Mouse (Mus musculus): ENCODE data around the gene Ankrd13b. TPM values are rescaled to one million over a fixed set of nuclear protein-coding genes. Genes with fewer than 3 reads are reported as not detected.

Gene Ankrd13b
- polyA plus RNA-seq, 1 experiment = 11.8 TPM

DNA sequence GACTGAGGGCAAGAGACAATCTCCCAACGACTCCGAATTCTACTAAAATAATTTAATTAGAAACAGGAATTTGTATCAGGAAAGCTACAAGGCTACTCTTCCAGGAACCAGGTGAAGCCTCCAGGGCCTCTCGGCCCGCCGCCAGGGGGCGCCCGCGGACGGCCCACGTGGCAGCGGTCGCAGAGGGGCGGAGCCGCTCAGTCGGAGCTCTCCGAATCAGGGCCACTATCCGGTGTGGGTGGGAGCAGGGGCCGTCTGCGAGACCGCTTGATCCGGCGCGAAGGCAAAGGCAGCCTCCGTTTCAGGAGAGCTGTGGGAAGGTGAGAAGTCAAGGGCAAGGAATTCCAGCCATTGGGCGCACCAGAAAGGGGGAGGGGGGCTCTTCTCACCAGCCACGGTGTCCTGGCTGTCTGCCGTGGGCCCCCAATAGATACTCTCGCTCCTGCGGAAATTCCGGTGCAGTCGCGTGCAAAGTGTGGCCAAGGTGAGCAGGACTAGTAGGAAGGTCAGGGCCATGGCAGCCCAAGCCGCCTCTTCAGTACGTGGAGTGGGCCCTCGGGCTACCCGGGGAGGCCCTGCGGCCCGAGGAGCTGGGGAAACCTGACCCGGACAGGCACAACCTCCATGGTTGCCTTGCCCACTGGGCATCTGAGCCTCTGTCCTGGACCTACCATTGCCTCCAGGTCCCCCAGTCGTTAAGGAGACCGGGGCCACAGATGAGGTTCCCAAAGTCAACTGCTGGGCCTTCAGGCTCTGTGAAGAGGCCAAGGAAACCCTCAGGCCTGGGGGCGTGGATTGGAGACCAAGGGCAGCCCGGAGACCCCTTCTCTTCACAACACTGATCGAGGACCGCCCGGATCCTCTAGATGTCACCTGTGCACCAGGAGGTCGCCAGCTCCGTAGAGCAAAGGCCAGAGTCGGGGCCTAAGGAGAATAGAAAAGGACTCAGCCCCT is 18.9 kb upstream of the Ankrd13b start:
- DNase-seq (ENCODE audit: low read depth) = no peak

DNA sequence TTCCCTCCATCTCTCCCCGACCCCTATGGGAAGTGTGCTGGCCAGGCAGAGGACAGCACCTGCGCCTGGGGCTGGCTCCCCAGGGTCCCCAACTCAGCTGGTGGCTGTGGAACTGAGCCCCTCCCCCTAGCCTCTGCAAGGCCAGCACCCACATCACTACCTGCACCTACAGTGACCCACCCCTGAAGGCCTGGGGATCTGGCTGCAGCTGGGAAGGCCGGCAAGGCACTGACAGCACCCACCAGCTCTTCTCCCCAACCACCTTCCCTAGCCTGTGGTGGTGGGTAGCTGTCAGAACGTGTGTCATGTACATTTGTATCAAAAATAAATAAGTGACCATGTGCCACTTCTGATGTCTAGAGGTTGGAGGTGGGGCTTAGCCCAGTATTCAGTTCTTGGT is 17.9 kb upstream of the Ankrd13b start:
- no peak for DNase-seq (ENCODE audit: low read depth)

DNA sequence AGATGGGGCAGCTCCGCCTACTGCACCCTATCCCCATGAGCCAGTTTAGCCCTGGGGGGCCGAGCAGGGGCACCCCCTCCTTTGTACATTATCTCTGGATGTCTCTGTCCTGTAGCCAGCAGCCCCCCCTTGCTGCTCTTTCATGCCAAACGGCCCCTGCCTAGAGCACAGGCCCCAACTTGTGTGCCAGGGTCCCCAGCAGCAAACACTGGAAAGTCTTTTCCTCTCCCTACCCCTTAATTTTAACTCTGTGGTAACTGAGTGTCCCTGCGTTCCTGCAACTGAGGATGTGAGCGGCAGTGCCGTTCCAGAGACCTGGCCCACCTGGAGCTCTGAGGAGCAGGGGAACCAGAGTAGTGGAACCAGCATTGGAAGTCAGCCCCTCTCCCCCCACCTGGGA is 17.5 kb upstream of the Ankrd13b start:
- no peak for DNase-seq (ENCODE audit: low read depth)

DNA sequence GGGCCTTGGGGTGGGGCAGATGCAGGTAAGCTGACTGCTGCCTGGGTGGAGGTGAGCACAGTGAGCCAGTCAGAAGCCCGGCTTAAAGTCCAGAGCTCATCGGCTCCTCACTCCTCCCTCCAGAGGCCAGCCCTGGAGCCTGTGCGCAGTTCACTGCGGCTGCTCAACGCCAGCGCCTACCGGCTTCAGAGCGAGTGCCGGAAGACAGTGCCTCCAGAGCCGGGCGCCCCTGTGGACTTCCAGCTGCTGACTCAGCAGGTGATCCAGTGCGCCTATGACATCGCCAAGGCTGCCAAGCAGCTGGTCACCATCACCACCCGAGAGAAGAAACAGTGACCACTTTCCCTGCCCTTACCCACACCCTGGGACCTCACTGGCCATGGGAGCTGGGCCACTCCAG is 16.8 kb upstream of the Ankrd13b start:
- no peak for DNase-seq (ENCODE audit: low read depth)

DNA sequence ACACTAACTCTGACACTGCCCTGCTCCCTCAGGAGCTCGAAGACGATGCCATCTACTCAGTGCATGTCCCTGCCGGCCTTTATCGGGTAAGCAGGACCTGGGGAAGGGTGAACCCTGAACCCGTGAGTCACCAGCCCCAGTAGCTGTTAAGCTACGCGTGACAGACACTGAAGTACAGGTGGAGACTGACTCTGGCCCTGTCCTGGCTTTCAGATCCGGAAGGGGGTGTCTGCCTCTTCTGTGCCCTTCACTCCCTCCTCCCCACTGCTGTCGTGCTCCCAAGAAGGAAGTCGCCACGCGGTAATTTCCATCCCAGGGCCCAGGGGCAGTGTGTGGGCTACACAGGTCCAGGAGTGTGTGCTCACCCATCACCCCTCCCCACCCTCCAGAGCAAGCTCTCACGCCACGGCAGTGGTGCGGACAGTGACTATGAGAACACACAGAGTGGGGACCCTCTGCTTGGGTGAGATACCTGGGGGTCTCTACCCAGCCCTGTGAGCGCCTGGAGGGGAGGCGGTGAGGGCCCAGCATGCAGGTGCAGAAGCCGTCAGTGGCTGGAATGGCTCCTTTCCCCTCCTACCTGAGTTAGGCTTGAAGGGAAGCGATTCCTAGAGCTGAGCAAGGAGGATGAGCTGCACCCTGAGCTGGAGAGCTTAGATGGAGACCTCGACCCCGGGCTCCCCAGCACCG is 16.0 kb upstream of the Ankrd13b start:
- no peak for DNase-seq (ENCODE audit: low read depth)

DNA sequence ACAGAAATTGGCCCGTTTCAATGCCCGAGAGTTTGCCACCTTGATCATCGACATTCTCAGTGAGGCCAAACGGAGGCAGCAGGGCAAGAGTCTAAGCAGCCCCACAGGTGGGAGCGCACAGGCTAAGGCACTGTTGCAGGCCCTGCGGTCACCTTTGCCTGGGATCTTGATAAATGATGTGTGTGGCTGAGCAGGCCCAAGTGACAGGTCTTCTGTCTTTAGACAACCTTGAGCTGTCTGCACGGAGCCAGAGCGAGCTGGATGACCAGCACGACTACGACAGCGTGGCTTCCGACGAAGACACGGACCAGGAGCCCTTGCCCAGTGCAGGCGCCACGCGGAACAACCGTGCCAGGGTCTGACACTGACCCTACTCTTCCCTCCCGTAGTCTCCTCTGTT is 14.9 kb upstream of the Ankrd13b start:
- DNase-seq (ENCODE audit: low read depth) = no peak

DNA sequence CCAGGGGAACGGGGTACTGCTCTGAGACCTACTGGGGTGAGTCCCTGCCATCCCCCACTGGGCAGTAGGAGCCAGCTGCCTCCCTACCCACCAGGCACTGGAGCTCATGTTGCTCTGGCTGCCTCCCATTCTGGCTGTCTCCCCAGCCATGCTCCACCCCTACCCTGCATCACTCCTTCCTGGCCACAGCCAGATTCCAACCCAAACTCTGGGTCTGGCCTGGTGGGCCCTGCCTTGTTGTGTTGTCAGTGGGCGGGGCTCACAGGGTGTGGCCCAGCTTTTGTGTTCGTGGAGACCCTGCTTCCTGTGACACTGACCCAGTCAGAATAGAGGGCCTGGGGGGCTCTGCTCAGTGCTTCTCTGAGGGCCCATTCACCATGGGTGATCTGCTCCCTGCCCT is 14.0 kb upstream of the Ankrd13b start:
- no peak for DNase-seq (ENCODE audit: low read depth)

DNA sequence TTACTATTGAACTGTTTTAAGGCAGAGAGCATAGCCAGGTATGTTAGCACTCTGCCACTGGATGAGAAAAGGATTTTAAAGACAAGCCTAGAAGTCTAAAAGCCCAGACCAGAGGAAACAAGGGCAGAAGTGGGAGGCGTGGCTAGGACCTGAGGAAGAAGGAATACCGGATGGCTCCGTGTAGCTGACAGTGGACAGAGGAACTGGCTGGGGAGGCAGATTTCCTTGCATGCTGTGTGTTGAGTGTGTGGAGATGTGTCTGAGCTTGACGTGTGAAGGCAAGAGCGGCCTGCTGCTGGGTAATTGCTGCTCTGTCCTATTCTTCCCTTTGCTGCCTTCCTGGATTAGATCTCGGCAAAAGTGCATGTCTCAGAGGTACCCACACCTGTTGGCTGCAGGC is 13.0 kb upstream of the Ankrd13b start:
- no peak for DNase-seq (ENCODE audit: low read depth)

DNA sequence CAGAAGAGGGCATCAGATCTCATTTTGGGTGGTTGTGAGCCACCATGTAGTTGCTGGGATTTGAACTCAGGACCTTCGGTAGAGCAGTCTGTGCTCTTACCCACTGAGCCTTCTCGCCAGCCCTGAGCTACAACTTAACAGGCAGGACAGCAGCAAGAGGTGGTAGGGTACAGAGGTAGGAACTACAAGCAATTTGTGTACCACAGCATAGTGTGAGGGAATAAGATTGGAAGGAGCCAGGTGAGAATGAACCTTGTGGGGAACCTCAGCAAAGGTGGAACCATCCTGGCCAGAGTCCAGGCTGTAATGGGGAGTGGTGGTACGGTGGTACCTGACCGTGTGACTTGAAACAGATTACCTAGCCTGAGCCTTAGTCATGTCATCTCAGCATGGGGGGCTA is 12.5 kb upstream of the Ankrd13b start:
- DNase-seq (ENCODE audit: low read depth) = no peak

DNA sequence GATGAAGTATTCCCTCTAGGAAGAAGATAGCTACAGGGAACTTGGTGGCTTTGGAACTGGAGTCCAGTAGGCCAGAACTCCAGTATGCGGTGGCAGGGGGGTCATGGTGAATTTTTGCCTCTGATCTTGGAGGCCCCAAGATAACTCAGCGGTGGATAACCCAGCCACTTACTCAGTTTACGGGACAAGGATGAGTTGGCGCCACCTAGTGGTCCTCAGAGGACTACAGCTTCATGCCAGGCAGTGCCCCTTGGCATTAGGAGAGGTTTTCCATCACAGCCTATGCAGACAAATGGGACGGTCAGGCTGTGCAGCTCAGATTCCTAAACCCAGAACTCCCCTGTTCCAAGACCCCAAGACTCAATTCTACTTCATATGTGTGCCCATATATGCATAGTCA is 11.9 kb upstream of the Ankrd13b start:
- no peak for DNase-seq (ENCODE audit: low read depth)

DNA sequence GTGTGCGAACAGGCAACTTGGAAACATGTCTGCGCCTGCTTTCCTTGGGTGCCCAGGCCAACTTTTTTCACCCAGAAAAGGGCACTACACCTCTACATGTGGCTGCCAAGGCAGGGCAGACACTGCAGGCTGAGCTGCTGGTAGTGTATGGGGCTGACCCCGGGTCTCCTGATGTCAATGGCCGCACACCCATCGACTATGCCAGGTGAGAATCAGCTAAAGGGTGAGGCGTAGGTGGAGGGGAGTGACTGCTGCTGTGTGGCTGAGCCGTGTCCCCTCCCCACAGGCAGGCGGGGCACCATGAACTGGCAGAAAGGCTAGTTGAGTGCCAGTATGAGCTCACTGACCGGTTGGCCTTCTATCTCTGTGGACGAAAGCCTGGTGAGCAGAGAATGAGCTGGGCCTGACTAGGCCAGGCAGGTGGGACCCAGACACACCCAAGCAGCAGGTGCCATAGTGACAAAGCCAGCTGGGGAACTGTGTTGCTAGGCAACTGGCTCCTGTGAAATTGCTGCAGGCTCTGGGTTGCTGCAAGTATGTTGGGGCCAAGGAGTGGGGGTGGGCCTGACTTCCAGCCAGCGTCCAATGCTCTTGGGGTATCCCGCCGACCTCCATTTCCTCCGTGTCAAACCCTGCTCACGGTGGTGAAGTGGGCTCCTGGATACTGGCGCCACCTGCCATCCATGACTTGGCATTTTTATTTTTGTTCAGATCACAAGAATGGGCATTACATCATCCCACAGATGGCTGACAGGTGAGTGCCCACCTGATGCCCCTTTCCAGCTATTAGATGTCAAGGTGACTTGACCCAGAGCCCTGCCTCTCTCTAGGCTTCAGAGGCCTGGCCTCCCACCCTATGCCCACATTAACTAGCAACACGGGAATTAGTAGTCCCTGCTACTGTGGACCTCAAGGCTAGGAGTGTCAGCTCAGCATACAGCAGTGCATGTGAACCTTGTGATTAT is 11.2 kb upstream of the Ankrd13b start:
- DNase-seq (ENCODE audit: low read depth) = no peak

DNA sequence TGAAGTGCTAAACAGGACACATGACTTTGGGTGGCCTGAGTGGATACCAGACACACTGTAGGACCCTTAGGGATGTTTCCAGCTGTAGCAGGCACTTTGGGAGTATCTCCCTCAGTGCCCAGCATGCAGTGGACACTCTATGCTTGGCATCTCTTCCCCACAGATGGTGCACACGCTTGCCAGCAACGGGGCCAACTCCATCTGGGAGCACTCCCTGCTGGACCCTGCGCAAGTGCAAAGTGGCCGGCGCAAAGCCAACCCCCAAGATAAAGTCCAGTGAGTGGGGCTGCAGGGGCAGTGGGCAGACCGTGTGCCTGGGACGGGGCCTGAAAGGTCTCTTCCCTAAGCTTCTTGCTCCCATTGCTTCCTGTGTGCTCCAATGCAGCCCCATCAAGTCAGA is 9.9 kb upstream of the Ankrd13b start:
- DNase-seq (ENCODE audit: low read depth) = no peak

DNA sequence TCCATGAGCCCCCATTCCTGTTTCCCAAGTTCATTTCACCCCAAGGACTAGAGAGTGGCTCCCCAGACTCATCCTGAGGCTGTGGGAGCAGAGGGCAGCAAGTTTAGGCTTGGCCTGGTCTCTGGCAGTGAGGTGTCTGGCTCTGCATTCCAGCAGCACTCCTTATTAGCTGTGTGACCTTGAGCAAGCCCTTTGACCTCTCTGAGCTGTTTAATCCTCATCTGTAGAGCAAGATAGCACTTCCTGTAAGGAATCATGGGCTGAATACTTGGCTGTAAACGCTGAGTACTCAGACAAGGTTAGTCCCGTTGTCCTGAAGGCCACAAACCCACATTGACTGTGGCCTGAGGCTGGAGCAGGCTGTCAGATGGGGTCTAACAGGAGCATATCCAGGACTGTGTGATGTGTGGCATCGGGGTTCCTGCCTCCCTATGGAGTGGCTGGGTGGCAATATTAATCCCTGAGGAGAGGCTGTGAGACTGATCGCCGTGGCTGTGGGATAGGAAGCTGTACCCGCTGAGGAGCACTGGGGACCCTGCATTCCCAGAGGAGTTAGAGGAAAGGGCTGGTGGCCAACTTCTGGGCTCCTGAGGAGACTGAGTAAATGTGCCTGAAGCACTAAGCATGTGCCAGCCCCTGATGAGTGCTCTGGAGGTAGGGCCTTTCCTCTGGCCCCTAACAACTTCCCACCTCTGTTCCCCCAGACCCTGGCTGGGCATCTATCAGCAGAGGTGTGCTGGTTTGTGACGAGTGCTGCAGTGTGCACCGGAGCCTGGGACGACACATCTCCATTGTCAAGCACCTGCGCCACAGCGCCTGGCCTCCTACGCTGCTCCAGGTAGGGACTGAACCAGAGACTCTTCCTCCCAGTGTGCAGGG is 9.0 kb upstream of the Ankrd13b start:
- DNase-seq (ENCODE audit: low read depth) = no peak

DNA sequence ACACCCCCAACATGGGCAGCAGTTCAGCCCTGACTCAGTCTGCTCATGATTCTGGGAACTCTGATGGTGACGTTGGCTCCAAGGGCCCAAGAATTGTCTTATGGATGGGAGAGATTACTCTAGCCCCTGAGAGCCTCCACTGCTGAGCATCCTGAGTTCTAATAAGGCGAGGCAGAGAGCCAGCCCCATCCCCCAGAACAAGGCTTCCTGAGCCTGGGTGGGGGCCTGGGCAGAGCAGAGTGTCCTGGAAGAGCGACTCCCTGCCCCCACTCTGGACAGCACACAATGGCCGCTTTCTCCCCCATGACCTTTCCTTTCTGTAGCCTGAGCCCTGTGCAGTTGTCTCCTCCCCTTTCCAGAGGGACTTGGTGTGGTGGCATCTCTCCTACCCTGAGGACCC is 8.4 kb upstream of the Ankrd13b start:
- DNase-seq (ENCODE audit: low read depth) = no peak

DNA sequence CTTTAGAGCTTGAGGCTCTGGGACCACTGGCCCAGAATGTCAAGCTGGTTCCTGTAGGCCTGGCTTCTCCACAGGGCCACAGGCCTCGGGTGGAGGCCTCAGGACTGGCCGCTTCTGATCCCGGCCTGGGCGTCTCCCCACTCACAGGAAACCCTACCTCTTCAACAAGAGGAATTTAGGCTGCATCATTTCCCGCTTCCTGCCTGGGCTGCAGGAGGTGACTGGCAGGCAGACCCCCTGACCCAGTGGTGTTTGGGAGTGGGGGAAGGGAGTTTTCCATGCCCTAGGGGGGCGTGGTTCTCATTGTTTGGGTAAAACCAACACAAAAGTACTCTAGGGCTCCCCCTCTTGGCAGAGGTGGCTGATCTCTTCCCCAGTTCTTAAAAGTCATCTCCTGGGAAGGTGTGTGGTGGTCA is 7.9 kb upstream of the Ankrd13b start:
- no peak for DNase-seq (ENCODE audit: low read depth)

DNA sequence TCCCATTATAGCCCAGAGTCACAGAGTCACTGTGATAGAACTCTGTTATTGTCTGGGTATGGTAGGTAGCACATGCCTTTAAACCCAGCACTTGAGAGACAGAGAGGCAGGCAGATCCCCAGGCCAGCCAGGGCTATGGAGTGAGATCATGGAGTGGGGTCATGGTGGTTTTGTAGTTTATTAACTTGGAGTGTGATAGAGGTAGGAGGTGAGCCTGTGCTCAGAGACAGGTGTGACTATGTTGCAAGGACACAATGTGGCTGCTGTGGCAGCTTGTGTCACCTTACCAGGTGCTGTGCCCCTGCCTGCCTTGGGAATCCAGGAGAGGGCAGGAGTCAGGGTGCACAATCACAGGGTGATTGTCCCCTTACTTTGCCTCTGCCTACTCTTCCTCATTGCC is 6.0 kb upstream of the Ankrd13b start:
- DNase-seq (ENCODE audit: low read depth) = no peak

DNA sequence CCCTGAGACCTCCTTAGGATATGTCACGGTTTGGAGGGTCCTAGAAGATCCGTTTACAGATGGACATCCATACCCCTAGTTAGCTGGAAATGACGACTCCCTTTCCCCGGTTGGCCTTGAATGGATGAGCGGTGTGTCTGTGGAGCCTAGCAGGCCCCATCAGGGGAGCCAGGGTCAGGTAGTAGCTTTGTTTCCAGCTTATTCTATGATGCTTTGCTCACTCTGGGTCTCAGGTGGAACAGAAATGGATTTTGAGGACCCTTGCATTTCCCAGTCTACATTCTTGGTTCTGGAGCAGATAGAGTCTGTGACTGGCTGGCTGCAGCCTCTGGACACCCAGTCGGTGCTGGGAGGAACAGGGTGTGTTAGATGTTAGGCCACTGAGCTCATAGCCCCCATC is 5.3 kb upstream of the Ankrd13b start:
- no peak for DNase-seq (ENCODE audit: low read depth)

DNA sequence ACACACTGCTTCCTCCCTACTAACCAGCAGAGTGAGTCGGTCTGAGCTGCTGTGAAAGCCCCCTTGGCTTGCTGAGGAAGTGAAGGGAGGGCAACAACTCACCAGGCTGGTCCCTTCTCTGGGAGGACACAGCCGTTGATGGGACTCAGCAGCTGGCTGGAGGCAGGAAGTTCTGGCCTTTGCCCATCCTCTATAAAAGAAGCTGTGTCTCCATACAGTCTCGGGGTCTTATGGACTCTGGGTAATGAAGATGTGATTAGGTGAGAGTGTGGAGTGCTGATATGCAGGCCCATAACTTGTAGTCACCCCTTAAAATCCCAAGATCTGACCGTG is 4.8 kb upstream of the Ankrd13b start:
- no peak for DNase-seq (ENCODE audit: low read depth)

DNA sequence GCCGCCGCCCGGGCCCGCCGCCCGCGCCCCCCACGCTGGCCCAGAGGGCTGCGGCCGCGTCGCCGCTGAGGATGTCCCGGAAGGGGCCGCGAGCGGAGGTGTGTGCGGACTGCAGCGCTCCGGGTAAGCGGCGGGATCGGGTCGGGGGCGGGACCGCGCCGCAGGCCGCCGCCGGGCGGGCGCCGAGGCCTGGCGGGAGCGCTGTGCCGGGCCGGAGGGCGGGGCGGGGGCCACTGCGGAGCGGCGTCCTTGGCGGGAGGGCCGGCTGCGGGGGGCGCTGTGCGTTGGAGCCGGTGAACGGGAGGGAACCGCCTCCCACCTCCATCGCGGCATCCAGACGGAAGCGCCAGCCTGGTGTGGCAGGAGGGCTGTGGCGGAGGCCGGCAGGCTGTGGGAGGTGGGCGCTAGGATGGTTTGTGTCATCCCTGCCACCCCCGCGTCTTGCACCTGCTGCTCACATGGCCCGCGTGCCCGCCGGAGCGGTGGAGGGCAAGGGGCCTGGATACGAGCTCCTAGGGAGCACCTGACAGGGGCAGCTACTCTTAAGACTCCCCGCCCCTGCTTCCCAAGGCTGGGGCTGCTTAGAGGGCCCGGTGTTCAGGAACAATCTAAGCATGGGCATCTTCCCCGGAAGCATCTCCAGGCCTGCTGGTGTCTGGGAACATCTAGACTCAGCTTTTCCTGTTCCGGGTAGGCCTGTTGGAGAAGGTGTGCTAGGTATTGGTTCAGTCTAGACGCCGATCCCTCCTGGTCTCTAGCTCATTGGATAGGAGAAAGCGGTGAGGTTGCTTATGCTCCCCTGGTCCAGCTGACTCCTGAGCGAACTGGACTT is 4.2 kb upstream of the Ankrd13b start, which contains the start of gene Git1:
Gene Git1 (plus strand): TSS at position 51 of the 832 bp plus-strand sequence.
- no peak for DNase-seq (ENCODE audit: low read depth)

DNA sequence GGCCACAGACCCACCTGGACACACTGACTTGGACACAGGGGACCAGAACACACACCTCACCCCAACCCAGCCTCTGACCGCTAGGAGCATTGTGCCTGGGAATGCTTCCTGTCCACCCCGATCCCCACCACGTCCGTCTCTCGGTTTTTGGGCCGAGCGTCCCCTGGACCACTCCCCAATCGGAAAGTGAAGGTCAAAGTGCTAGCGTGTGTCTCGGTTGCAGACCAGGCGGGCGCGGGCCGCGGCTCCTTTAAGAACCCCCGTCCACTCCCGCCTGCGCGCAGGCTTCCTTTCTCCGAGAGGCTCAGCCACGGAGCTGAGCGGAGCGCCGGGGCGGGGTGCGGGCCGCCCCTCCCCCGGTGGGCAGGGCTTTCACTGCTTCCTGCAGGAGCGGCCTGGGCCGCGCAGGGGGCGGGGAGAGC is 3.4 kb upstream of the Ankrd13b start:
- DNase-seq (ENCODE audit: low read depth) = no peak

All from gonadal fat pad, adult 2 months (tissue).